Mouse (Mus musculus) MEL (cell line): Measurements from ENCODE around the gene Upp2.
A peak's percentile ranks its signal among the peaks of the same experiment; 100 is the strongest.

ENCODE experiments used
- CTCF ChIP-seq, 3 experiments: IDR thresholded peaks in 2 of 3; conservative IDR thresholded peaks in 1 of 3; 2 replicates each; pipeline ENCODE4 v1.5.1; 2011 to 2012; ENCODE audit warnings: low read length in 3 of 3, low read depth in 2 of 3, mild to moderate bottlenecking in 2 of 3, improper control_type of control experiment in 1 of 3, inconsistent platforms in 1 of 3, mixed read lengths in 1 of 3, moderate library complexity in 1 of 3; ENCODE audit not compliant: control insufficient read depth in 1 of 3, insufficient read depth in 1 of 3, poor library complexity in 1 of 3, severe bottlenecking in 1 of 3
- JUND ChIP-seq: IDR thresholded peaks from 2 replicates; pipeline ENCODE4 v1.6.1; 2011; ENCODE audit warnings: low read depth, mild to moderate bottlenecking, improper control_type of control experiment, low read length
- MAX ChIP-seq: IDR thresholded peaks from 2 replicates; pipeline ENCODE4 v1.6.1; 2011; ENCODE audit warnings: low read length, improper control_type of control experiment
- TAL1 ChIP-seq: IDR thresholded peaks from 2 replicates; pipeline ENCODE4 v1.6.1; 2012; ENCODE audit warnings: mild to moderate bottlenecking, inconsistent platforms, low read length, moderate library complexity, mixed read lengths
- TCF12 ChIP-seq: IDR thresholded peaks from 2 replicates; pipeline ENCODE4 v1.6.1; 2014; ENCODE audit warnings: low read depth, mild to moderate bottlenecking, inconsistent platforms, low read length, improper control_type of control experiment, moderate library complexity

DNA sequence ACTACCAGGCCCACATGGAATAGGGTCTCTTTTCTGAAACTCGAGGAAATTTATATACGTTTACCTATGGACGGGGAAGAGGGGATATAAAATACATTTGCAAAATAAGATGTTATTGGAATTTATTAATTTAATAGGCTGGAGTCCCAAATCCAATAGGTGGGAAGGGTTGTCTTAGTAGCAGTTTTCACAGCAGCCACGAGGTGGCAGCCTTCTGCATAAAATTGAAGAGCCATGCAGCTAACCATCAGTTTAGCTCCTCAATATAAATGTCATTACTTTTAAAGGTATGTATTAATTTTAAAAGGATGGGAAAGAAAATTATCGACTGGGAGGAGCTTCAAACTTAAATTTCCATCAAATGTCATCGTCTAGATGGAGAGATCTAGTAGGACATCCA lies 113.7 kb downstream of the Upp2 start:
- no peak for TF ChIP-seq TCF12
- TF ChIP-seq CTCF (IDR thresholded peaks at IDR 0.05 in 2 of 3, conservative IDR thresholded peaks at IDR 0.05 in 1 of 3; ENCODE audit: control insufficient read depth in 1 of 3, insufficient read depth in 1 of 3, low read depth in 2 of 3, low read length in 3 of 3, poor library complexity in 1 of 3, severe bottlenecking in 1 of 3), result peak; percentile 23 to 56 (median 53); a peak in 5 of 6 replicates
- no peak for TF ChIP-seq MAX
- no peak for TF ChIP-seq TAL1
- no peak for TF ChIP-seq JUND
